Mouse (Mus musculus) ES-Bruce4 (cell line): Measurements from ENCODE around the gene Ptov1.

Experiments
- CTCF ChIP-seq: IDR thresholded peaks from one replicate; pipeline ENCODE4 v1.8.1; 2011; ENCODE audit warnings: low read depth, low read length
- EP300 ChIP-seq: IDR thresholded peaks from 2 replicates; pipeline ENCODE4 v1.6.1; 2011; ENCODE audit warnings: low read depth, low read length; ENCODE audit not compliant: insufficient read depth
- POLR2A ChIP-seq: IDR thresholded peaks from one replicate; pipeline ENCODE4 v1.8.1; 2011; ENCODE audit warnings: low read length; ENCODE audit not compliant: insufficient read depth

GRCm38 (mm10) chr7:44908706-44909476 is 39.3 kb upstream of the Ptov1 start:
- TF ChIP-seq EP300, result no peak
- no peak for TF ChIP-seq CTCF
- TF ChIP-seq POLR2A, result no peak
